In the genomic region with DNA sequence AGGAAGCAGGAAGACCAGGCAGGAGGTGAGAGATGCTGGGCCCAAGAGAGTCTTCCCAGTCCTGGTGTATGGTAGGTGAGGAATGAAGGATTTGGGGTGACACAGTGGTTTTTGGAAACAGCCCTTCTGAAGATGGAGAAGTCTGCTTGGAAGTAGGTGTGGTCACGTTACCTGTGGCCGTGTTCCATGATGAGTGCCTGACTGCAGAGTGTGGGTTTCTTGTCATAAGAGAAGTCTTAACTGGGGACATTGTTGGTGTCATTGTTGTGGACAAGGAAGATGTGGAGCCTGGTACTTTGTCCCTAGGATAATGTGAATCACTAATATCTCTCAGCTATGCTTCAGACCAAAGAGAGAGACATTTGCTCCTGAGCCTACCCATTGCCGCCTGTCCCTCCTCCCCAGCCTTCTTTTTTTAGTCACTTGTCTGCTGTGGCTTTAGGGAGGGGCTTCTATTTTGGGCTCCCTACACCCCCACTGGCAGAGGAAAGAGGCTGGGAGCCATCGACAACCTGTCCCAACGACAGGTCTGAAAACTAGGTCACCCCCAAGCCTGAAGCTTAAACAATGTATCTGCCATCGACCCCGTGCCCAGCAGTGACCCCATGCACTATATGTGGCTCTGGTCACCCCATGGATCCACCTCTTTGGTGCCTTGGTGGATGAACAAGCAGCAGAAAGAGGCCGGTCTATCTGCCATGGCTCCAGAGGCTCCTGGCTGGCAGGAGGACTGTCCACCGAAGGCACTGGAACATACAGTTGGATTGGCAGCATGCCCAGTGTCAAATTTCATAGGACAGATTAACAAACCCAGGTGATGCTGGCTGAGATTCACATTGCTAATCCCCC, we compare ENCODE assay signal across 10 mouse cellular contexts. TPM values are rescaled to one million over a fixed set of nuclear protein-coding genes. Genes with fewer than 3 reads are reported as not detected.
DNase-seq lines count a peak whose midpoint lies in the region; TF ChIP-seq lines count a peak whose summit lies in the region.
"Had no signal": no experiment of that assay in that cellular context is flagged by ENCODE, and none has a peak within 500 bp of the region (broad histone marks: within the 10 kb centered on the region; RNA-seq: fewer than 3 reads in every experiment).

No protein-coding gene starts in this region.

- H3ac ChIP-seq in myocyte (ENCODE audit: control insufficient read depth, insufficient read length) = no peak overlapping the region

- TF ChIP-seq CTCF in layer of hippocampus, adult 2 months (conservative IDR thresholded peaks at IDR 0.05) = no peak

- DNase-seq in layer of hippocampus, adult 2 months (ENCODE audit: low spot score in 2 of 2) = no peak
- no peak for DNase-seq in layer of hippocampus, postnatal 14 days (ENCODE audit: low spot score in 2 of 2)
- DNase-seq in cerebellum, adult 9-11 months = peak; percentile 85
- peak; percentile 58 to 61 for DNase-seq in heart, adult 9 months (ENCODE audit: low spot score in 2 of 2)
- DNase-seq in adrenal gland, postnatal 14 days = no peak
- no peak for DNase-seq in urinary bladder, postnatal 4 days (ENCODE audit: low spot score in 2 of 2)
- DNase-seq in yolk sac, embryonic 10.5 days (ENCODE audit: low spot score) = no peak

- no peak for TF ChIP-seq POLR2A in myocyte (IDR thresholded peaks at IDR 0.05; ENCODE audit: insufficient read length, low read depth)

- peak overlapping the region; percentile 43 for H3K4me2 ChIP-seq in myocyte (ENCODE audit: low read depth)
- H3K4me2 ChIP-seq: forebrain, embryonic 12.5 days; lung, embryonic 15.5 days had no signal

- H3K4me3 ChIP-seq in layer of hippocampus, adult 2 months = no peak overlapping the region
- H3K4me3 ChIP-seq in myocyte = no peak overlapping the region
- H3K4me3 ChIP-seq: forebrain, embryonic 12.5 days; lung, embryonic 15.5 days had no signal

- H3K27ac ChIP-seq in layer of hippocampus, adult 2 months = peak overlapping the region; percentile 18; the same call in 1 of the 2 replicates
- H3K27ac ChIP-seq: forebrain, embryonic 12.5 days had no signal

- H3K36me3 ChIP-seq in myocyte (ENCODE audit: control insufficient read depth, insufficient read depth) = no peaks in the 10 kb centered on the region
- H3K36me3 ChIP-seq: forebrain, embryonic 12.5 days; lung, embryonic 15.5 days had no signal

- no peaks in the 10 kb centered on the region for H3K27me3 ChIP-seq in myocyte (ENCODE audit: control insufficient read depth, insufficient read depth, insufficient read length)
- H3K27me3 ChIP-seq: forebrain, embryonic 12.5 days; lung, embryonic 15.5 days had no signal

- no peaks in the 10 kb centered on the region for H3K79me2 ChIP-seq in myocyte (ENCODE audit: control insufficient read depth, insufficient read depth)

TF ChIP-seq in myocyte, 11 proteins besides CTCF, POLR2A, EP300 and RAD21:
- TF ChIP-seq POLR2AphosphoS2 (IDR thresholded peaks at IDR 0.05; ENCODE audit: insufficient read length, low read depth) (no peak), MAX (IDR thresholded peaks at IDR 0.05; ENCODE audit: low read depth) (no peak), TCF3 (IDR thresholded peaks at IDR 0.05; ENCODE audit: insufficient read length, low read depth) (no peak), MYOD1 (IDR thresholded peaks at IDR 0.05; ENCODE audit: control insufficient read depth in 1 of 3, insufficient read length in 2 of 3, low read depth in 2 of 3) (no peak), MYOG (IDR thresholded peaks at IDR 0.05; ENCODE audit: control insufficient read depth in 1 of 3, insufficient read depth in 1 of 3, insufficient read length in 2 of 3, low read depth in 2 of 3) (no peak), USF1 (IDR thresholded peaks at IDR 0.05; ENCODE audit: low read depth) (no peak), SRF (IDR thresholded peaks at IDR 0.05; ENCODE audit: control insufficient read depth, insufficient read length, low read depth) (no peak), CEBPB (IDR thresholded peaks at IDR 0.05; ENCODE audit: insufficient read depth, poor library complexity, severe bottlenecking) (no peak), TCF12 (IDR thresholded peaks at IDR 0.05; ENCODE audit: insufficient read depth, poor library complexity, severe bottlenecking) (no peak), REST (IDR thresholded peaks at IDR 0.05; ENCODE audit: insufficient read depth, insufficient read length) (no peak), E2F4 (IDR thresholded peaks at IDR 0.05; ENCODE audit: insufficient read depth) (no peak)

RNA-seq across cellular contexts. Expression of gene Cd5, which starts 21.4 kb away (rescaled TPM):
- total RNA-seq in layer of hippocampus, adult 2 months (2021) = not detected
- total RNA-seq in layer of hippocampus, postnatal 14 days (2021) = under 1 TPM in 1 of 2 experiments, not detected in 1; 0.19 TPM
- polyA plus RNA-seq in myocyte (2012; fragmentation: generic; extraction: Trizol) = not detected
- 1.3 and 8.7 TPM in 2 replicates for total RNA-seq in adrenal gland, postnatal 14 days (2021)
- polyA plus RNA-seq: forebrain, embryonic 12.5 days had no signal

Comparison
In these comparisons a context has a peak if more than half of its experiments do, and no peak if none do; other contexts are left out.
1. DNase-seq: peak in cerebellum, adult 9-11 months (single experiment) and heart, adult 9 months (2 of 2); none in layer of hippocampus, adult 2 months (0 of 2), layer of hippocampus, postnatal 14 days (0 of 2), adrenal gland, postnatal 14 days (single experiment), urinary bladder, postnatal 4 days (0 of 2) and yolk sac, embryonic 10.5 days (single experiment).